Mouse (Mus musculus) gastrocnemius, adult 2 months (tissue): Measurements from ENCODE around the gene 1700023F06Rik. TPM values are rescaled to one million over a fixed set of nuclear protein-coding genes. Genes with fewer than 3 reads are reported as not detected.

Experiments used
- DNase-seq: peaks from one replicate; pipeline ENCODE4 v3.0.0; 2022
- H3K27ac ChIP-seq: fragments of 200-600 bp; 2 replicates; pipeline ENCODE4 v1.8.1; 2022; ENCODE audit warnings: mild to moderate bottlenecking
- H3K4me3 ChIP-seq: fragments of 200-600 bp; 2 replicates; pipeline ENCODE4 v1.8.1; 2022; ENCODE audit warnings: mild to moderate bottlenecking, moderate library complexity
- CTCF ChIP-seq: fragments of 200-600 bp; IDR thresholded peaks from 2 replicates; pipeline ENCODE4 v1.8.1; 2022; ENCODE audit warnings: antibody characterized with exemption, mild to moderate bottlenecking, moderate library complexity
- intact Hi-C: fragments of 180-260 bp; cut with DNase I; formaldehyde crosslinking; loops from one replicate; pipeline ENCODE4 v1.15.1; 2025
- total RNA-seq, 2 experiments: library from RNA; stranded (reverse); gene quantifications; 2 replicates each; pipeline ENCODE4 v1.2.3; 2021

The 1700023F06Rik gene
- total RNA-seq, 2 experiments from 2014 or later: not detected

- peak overlapping the region; percentile 77 for H3K27ac ChIP-seq
- TF ChIP-seq CTCF: no peak
- peak overlapping the region; percentile 53 for H3K4me3 ChIP-seq
- intact Hi-C loops: loop anchor here (10.0 kb wide), 1 partner anchor 48 kb away; no protein-coding TSS in a partner anchor
- DNase-seq: peak; percentile 6
Measured at GRCm38 (mm10) chr11:103176510-103176909, 31.8 kb downstream of the 1700023F06Rik start.

- Histone ChIP-seq H3K4me3 (peak overlapping the region; percentile 53), H3K27ac (peak overlapping the region; percentile 77)
- intact Hi-C loops: loop anchor here (10.0 kb wide), 1 partner anchor 49 kb away; no protein-coding TSS in a partner anchor
- peak; percentile 69 for DNase-seq
- no peak for TF ChIP-seq CTCF
Measured at GRCm38 (mm10) chr11:103175688-103176442, 32.5 kb downstream of the 1700023F06Rik start.

- peak; percentile 56 for DNase-seq
- Histone ChIP-seq H3K27ac (peak overlapping the region; percentile 77), H3K4me3 (peak overlapping the region; percentile 53)
- no peak for TF ChIP-seq CTCF
- intact Hi-C loops: loop anchor here (10.0 kb wide), 1 partner anchor 50 kb away; no protein-coding TSS in a partner anchor
Measured at GRCm38 (mm10) chr11:103174891-103175391, 33.4 kb downstream of the 1700023F06Rik start.

GRCm38 (mm10) chr11:103174411-103174832 lies 33.9 kb downstream of the 1700023F06Rik start:
- intact Hi-C loops: loop anchor here (10.0 kb wide), 1 partner anchor 50 kb away; no protein-coding TSS in a partner anchor
- no peak for DNase-seq
- no peak for TF ChIP-seq CTCF
- H3K27ac ChIP-seq: peak overlapping the region; percentile 77
- 0 out of 2 replicates have a peak overlapping the region, but pooled peaks have one; percentile 13 for H3K4me3 ChIP-seq

- DNase-seq: no peak
- peak overlapping the region; percentile 86 for H3K27ac ChIP-seq
- no peak for TF ChIP-seq CTCF
- H3K4me3 ChIP-seq: no peak overlapping the region
- intact Hi-C loops: loop anchor here (10.0 kb wide), 1 partner anchor 51 kb away; no protein-coding TSS in a partner anchor
Measured at GRCm38 (mm10) chr11:103173771-103174344, 34.5 kb downstream of the 1700023F06Rik start.

- no peak for TF ChIP-seq CTCF
- intact Hi-C loops: loop anchor here (10.0 kb wide), 1 partner anchor 52 kb away; no protein-coding TSS in a partner anchor
Measured at GRCm38 (mm10) chr11:103173041-103173770, 35.2 kb downstream of the 1700023F06Rik start.

GRCm38 (mm10) chr11:103172392-103173040 lies 35.8 kb downstream of the 1700023F06Rik start:
- intact Hi-C loops: loop anchor here (10.0 kb wide), 1 partner anchor 52 kb away; no protein-coding TSS in a partner anchor
- DNase-seq: no peak
- Histone ChIP-seq H3K4me3 (peak overlapping the region; percentile 87), H3K27ac (peak overlapping the region; percentile 86)
- TF ChIP-seq CTCF: no peak

More at GRCm38 (mm10) chr11:103173041-103173770, 35.2 kb downstream of the 1700023F06Rik start:
- DNase-seq: no peak
- peak overlapping the region; percentile 87; the same call in 1 of the 2 replicates for H3K4me3 ChIP-seq
- H3K27ac ChIP-seq: peak overlapping the region; percentile 86; the same call in 1 of the 2 replicates

GRCm38 (mm10) chr11:103171703-103172391 lies 36.5 kb downstream of the 1700023F06Rik start:
- intact Hi-C loops: loop anchor here (10.0 kb wide), 1 partner anchor 53 kb away; no protein-coding TSS in a partner anchor
- Histone ChIP-seq H3K4me3 (peak overlapping the region; percentile 87), H3K27ac (peak overlapping the region; percentile 86)
- peak; percentile 55 for DNase-seq
- TF ChIP-seq CTCF: no peak

GRCm38 (mm10) chr11:103171286-103171620 lies 37.1 kb downstream of the 1700023F06Rik start:
- H3K27ac ChIP-seq: peak overlapping the region; percentile 86
- no peak for TF ChIP-seq CTCF
- intact Hi-C loops: loop anchor here (10.0 kb wide), 1 partner anchor 54 kb away; no protein-coding TSS in a partner anchor
- H3K4me3 ChIP-seq: peak overlapping the region; percentile 87
- DNase-seq: no peak

- Histone ChIP-seq H3K4me3 (peak within 1 kb of the TSS; percentile 87), H3K27ac (peak within 1 kb of the TSS; percentile 86)
- no peak for TF ChIP-seq CTCF
- intact Hi-C loops: loop anchor here (10.0 kb wide), 1 partner anchor 54 kb away; no protein-coding TSS in a partner anchor
- DNase-seq: peak; percentile 69
Measured at GRCm38 (mm10) chr11:103170494-103171285, 37.7 kb downstream of the 1700023F06Rik start, which contains the start of gene Fmnl1. Fmnl1 (plus strand) TSS chr11:103171107.
